ENCODE assay signal across 8 mouse cellular contexts in the genomic region with DNA sequence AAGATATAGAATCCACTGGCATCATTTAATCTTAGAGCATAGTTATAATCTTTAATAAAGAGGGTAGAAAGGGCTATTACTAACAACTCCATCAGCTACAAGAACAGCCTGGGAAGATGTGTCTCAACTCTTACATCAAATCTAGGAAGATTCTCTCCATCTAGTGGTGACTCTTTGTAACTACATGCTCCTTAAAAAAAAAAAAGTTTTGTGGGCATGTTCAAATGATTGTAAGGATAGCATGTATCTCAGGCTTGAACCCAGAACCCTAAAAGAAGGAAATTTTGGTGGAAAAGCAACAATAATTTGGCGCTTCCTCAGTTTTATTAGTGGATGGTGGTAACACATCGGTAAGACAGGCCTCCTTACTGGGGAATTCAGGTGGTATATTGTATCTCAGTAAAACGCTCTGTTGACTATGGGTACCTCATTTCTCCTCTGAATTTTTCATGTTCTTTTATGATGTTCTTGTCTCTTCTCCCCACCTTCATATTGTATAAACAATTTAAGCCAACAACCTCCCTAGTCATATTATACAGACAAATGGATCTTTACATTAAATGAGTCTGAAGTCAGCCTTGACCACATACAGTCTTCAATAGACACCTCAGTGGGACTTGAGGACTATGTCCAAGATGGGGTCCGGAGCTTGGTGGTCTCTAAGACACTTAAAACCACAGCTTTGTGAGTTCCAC. TPM values are rescaled to one million over a fixed set of nuclear protein-coding genes. Genes with fewer than 3 reads are reported as not detected.
DNase-seq lines count a peak whose midpoint lies in the region; ATAC-seq and TF ChIP-seq lines count a peak whose summit lies in the region.

No protein-coding gene starts in this region.

- 0 out of 2 replicates have a peak, but pooled peaks cover 2% of the 10 kb centered on the region for H3K36me3 ChIP-seq in midbrain, postnatal 0 days (ENCODE audit: insufficient read depth, low read length)
- no peaks in the 10 kb centered on the region for H3K36me3 ChIP-seq in midbrain, embryonic 10.5 days
- no peaks in the 10 kb centered on the region for H3K36me3 ChIP-seq in splenic B cell, adult 2 months (ENCODE audit: control insufficient read depth, insufficient read depth, low read length, poor library complexity, severe bottlenecking)

- ATAC-seq in midbrain, postnatal 0 days (ENCODE audit: low FRiP score), result no peak

- DNase-seq in heart, adult 11 months, result peak; percentile 37
- no peak for DNase-seq in heart, adult 8-10 months (ENCODE audit: low spot score)
- peak; percentile 68 for DNase-seq in midbrain, postnatal 0 days (ENCODE audit: low spot score)
- DNase-seq in midbrain, embryonic 10.5 days (ENCODE audit: low spot score), result no peak
- DNase-seq in embryo, embryonic 10.5 days (ENCODE audit: low spot score), result peak; percentile 72
- DNase-seq in splenic B cell, adult 2 months (ENCODE audit: low read depth, low spot score), result peak; percentile 64
- no peak for DNase-seq in adrenal gland, adult 2 months
- DNase-seq in right cerebral cortex, postnatal 4 days, result no peak

- H3K4me2 ChIP-seq in midbrain, postnatal 0 days (ENCODE audit: low read depth, low read length, poor library complexity, severe bottlenecking), result no peak overlapping the region

- peak; percentile 78 for TF ChIP-seq CTCF in midbrain, postnatal 0 days (IDR thresholded peaks at IDR 0.05)

- no peaks in the 10 kb centered on the region for H3K9me3 ChIP-seq in midbrain, postnatal 0 days (ENCODE audit: low read length)
- no peaks in the 10 kb centered on the region for H3K9me3 ChIP-seq in midbrain, embryonic 10.5 days (replicated peaks)

- H3K27ac ChIP-seq in midbrain, postnatal 0 days (ENCODE audit: low read depth, low read length), result no peak overlapping the region
- H3K27ac ChIP-seq in midbrain, embryonic 10.5 days (replicated peaks), result no peak overlapping the region

- no peaks in the 10 kb centered on the region for H3K4me1 ChIP-seq in midbrain, postnatal 0 days (ENCODE audit: insufficient read depth, low read length)
- H3K4me1 ChIP-seq in midbrain, embryonic 10.5 days, result no peaks in the 10 kb centered on the region

- WGBS in midbrain, postnatal 0 days, result 44% methylated on average over 4 of the region's 4 CpGs
- 52% methylated on average over 4 of the region's 4 CpGs for WGBS in midbrain, embryonic 10.5 days

- no peak overlapping the region for H3K9ac ChIP-seq in midbrain, postnatal 0 days (replicated peaks; ENCODE audit: low read length, poor library complexity, severe bottlenecking)

- no peaks in the 10 kb centered on the region for H3K27me3 ChIP-seq in midbrain, postnatal 0 days (ENCODE audit: insufficient read depth, low read length)
- H3K27me3 ChIP-seq in midbrain, embryonic 10.5 days (ENCODE audit: low read depth, poor library complexity, severe bottlenecking), result no peaks in the 10 kb centered on the region
- no peaks in the 10 kb centered on the region; the same call in 1 of the 2 replicates for H3K27me3 ChIP-seq in splenic B cell, adult 2 months (ENCODE audit: control insufficient read depth, insufficient read depth, low read length, poor library complexity, severe bottlenecking)

- no peak overlapping the region for H3K4me3 ChIP-seq in midbrain, postnatal 0 days (ENCODE audit: low read depth, low read length)
- H3K4me3 ChIP-seq in midbrain, embryonic 10.5 days, result no peak overlapping the region

RNA-seq across cellular contexts. Expression of gene Lrrc40, which starts 40.4 kb away (rescaled TPM):
- total RNA-seq in heart, adult 8-10 months (2022), result 10 to 100 TPM in 3 of 4 experiments, 1 to 10 TPM in 1; 9.5 to 12.8 (median 11.5) TPM
- total RNA-seq in midbrain, postnatal 0 days (2014; rRNA removed), result 44.3 and 49.5 TPM in 2 replicates
- polyA plus RNA-seq in midbrain, postnatal 0 days (2015; fragmentation: Nextera tagmentation; extraction: Ambion mirVana), result 52.9 and 53.8 TPM in 2 replicates
- polyA plus RNA-seq in midbrain, embryonic 10.5 days (2016; fragmentation: Nextera tagmentation; extraction: Ambion mirVana), result 85.4 and 91.6 TPM in 2 replicates
- total RNA-seq in adrenal gland, adult 2 months (2021), result 10 to 100 TPM; 26.7 to 34.9 TPM
- polyA plus RNA-seq in adrenal gland, adult 2 months (2012; rRNA removed), result 1.3 and 1.4 TPM in 2 replicates

RNA-seq across cellular contexts. Expression of gene Srsf11, which starts 40.4 kb away (rescaled TPM):
- total RNA-seq in heart, adult 8-10 months (2022), result 10 to 100 TPM; 32.2 to 45.6 (median 37.9) TPM
- 187 and 231 TPM in 2 replicates for total RNA-seq in midbrain, postnatal 0 days (2014; rRNA removed)
- polyA plus RNA-seq in midbrain, postnatal 0 days (2015; fragmentation: Nextera tagmentation; extraction: Ambion mirVana), result 152 and 188 TPM in 2 replicates
- polyA plus RNA-seq in midbrain, embryonic 10.5 days (2016; fragmentation: Nextera tagmentation; extraction: Ambion mirVana), result 318 and 320 TPM in 2 replicates
- 100 to 1,000 TPM; 115 to 185 TPM for total RNA-seq in adrenal gland, adult 2 months (2021)
- polyA plus RNA-seq in adrenal gland, adult 2 months (2012; rRNA removed), result 260 and 273 TPM in 2 replicates

Comparison
In these comparisons a context has a peak if more than half of its experiments do, and no peak if none do; other contexts are left out.
1. DNase-seq: peak in heart, adult 11 months (single experiment), midbrain, postnatal 0 days (single experiment), embryo, embryonic 10.5 days (single experiment) and splenic B cell, adult 2 months (single experiment); none in heart, adult 8-10 months (single experiment), midbrain, embryonic 10.5 days (single experiment), adrenal gland, adult 2 months (single experiment) and right cerebral cortex, postnatal 4 days (single experiment).